Mouse (Mus musculus): ENCODE measurements at regions not wholly inside any gene's neighbourhood (a gene's known extent, or its start where the extent isn't known, plus 50 kb on each side); places are given as distances from the start of the nearest gene placed in this dataset.

DNA sequence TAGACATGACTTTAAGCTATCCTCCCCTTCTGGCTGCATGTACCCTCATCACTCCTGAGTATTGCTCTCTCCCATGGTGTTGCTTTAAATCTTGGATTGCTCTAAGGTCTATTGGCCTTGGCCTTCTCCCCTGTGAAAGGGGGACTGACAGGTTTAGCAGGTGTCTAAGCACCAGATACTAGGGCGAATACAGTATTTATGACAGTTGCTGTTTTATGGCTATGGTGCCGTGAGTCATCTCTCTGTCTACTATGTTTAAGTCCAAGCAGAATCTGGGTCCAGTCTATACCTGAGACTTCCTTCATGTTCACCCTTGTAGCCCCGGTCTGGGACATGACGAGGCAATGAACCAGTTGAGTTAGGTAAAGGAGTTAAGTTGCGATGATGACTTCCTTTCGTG is 212.3 kb upstream of the Id2 start:
- TF ChIP-seq CTCF (IDR thresholded peaks at IDR 0.05; ENCODE audit: control insufficient read depth, insufficient read depth, insufficient read length), result no peak
- no peak for TF ChIP-seq CEBPB (IDR thresholded peaks at IDR 0.05; ENCODE audit: low read depth)
- TF ChIP-seq MAX (IDR thresholded peaks at IDR 0.05), result no peak
- no peak for TF ChIP-seq USF1 (IDR thresholded peaks at IDR 0.05; ENCODE audit: low read depth)
